Mouse (Mus musculus) MEL-GATA-1-ER (cell line): ENCODE data around the gene Robo1.

ENCODE experiments used
- DNase-seq: peaks from one replicate; pipeline ENCODE4 v3.0.0-alpha.2; 2012; ENCODE audit warnings: low read depth; ENCODE audit errors: extremely low read depth

The Robo1 gene

GRCm38 (mm10) chr16:72678450-72678849 is 370.3 kb downstream of the Robo1 start:
- no peak for DNase-seq

GRCm38 (mm10) chr16:72678947-72679558 is 370.9 kb downstream of the Robo1 start:
- DNase-seq: no peak

DNA sequence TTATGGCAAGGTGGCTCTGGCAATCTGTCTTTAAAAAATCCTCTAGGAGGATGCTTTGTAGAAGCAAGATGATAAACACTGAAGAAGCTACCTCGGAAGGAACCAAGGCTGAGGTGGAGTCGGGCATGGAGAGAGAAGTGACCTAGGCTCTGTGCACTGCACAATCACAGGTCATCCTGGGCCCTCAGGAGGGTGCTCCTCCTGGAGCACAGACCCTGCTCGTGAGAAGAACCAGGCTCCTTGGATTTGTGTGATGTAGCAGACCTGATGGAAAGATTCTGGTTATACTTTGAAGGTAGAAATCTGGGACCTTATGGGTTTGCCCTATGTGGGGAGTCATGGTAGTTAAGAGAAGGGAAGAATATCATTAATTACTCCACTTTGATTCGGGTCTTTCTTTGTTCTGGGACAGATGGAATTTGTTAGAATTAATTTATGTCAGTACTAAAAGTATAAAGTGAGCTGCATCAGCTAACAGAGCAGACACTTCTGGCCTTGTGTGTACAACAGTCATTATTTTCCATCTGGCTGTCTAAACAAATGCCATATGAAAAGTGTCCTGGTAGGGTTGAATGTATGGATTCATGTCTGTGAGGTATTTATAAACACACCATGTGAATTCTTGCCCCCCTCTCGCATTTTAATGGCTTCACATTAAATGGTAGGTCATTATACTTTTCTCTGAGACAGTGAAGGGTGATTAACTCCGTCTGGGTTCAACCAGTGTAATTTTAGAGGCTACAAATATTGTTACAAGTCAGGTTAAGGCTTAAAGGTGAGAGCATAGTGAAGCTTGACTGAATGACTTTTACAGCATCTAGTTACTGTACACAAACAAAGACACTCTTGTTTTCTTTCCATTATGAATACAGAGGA is 377.7 kb downstream of the Robo1 start:
- DNase-seq: no peak

DNA sequence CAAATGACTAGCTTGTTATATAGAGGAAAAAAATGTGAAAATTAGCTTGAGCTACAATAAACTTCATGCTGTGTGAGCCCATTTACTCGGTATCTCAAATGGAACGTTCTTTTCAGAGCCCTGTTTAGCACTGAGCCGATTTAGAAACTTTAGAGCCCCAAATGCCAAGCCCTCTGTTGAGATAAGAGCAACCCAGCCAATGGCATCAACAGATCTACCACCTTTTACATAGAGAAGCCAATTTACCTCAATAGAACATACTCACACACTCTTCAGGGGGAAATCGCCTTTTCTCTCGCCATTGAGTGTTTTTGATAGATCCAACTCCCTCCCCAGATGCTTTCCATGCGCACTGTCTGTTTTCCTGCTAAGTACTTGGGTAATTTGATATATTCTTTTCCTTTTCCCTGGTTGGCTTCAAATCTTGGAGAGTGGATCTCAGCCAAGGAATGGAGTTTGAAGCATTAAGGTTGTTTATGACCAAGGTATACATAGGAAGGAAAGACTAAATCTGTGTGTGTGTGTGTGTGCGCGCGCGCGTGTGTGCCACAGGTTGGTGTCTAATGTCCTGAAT is 378.5 kb downstream of the Robo1 start:
- DNase-seq: no peak

GRCm38 (mm10) chr16:72687651-72688050 is 379.5 kb downstream of the Robo1 start:
- DNase-seq: no peak

- no peak for DNase-seq
Observed at GRCm38 (mm10) chr16:72688185-72688681, 380.1 kb downstream of the Robo1 start.

DNA sequence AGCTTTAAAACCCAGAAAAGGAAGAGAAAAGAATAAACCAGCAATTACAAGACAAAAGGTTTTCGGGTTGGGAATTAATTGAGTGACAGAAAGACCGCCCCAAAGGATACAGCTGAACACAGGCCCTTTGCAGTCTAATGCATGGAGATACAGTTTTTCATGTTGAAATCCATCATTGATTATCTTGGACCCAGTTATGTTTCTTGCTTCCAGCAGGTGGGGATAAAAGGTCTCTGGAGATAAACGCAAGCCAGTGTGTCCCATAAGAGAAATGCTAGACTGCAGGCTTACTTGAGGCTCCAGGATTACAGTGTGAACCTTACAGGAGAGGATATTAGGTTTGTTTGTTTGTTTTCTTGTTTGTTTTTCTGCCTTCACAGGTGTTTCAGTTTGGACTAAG is 383.8 kb downstream of the Robo1 start:
- no peak for DNase-seq

DNA sequence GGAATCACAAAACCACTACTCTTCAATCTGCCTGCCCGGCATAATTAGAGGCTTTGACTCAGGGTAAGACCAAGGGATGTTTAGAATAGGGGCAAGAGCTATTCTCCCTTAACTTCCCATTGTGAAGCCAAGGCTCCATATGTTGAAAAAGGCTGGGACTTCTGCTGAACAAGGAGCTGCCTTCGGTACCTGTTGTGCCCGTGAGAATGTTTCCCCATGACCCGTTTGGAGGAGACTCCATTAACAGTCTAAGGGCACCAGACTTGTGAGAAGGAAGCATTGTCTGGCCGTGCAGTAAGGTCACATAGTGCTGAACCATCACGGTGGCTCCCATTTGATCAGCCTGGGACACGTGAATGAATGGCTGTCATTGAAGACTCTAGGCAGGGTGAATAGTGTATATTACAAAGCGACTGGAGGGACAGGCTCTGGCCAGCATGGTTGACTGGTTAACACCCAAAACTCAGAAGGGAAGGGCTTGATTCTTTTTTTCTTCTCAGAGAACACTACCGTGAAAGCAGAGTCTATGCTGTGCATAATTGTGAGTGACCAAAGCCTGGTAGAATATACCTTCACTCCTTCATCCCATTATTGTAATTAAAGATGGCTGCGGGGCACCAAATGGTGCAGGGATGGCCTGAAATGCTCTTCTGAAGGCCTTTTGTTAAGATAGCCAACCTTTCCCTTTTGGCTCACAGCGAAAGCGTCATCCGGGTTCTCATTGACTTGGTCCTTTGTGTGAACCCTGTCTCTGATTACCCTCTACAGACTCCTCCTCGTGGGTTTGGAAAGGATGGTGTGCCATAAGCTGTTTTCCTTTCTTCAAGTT is 385.6 kb downstream of the Robo1 start:
- DNase-seq: no peak

DNA sequence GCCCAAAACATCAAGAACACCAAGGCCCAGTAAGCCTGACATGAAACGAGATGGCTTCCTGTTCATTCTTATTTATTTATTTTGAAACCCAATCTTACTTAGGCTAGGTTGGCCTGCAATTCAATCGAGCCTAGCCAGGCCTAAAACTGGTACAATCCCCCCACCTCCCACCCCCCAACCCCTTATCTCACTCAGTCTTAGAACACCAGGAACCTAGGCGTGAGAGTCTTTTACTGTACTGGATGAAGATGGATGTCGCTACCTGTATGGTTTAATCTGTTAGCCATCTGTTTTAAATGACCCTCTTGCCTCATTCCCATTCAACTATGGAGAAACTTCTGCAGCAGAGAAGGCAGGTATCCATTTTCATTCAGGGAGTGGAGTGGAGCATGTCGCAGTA is 386.7 kb downstream of the Robo1 start:
- DNase-seq: no peak

DNA sequence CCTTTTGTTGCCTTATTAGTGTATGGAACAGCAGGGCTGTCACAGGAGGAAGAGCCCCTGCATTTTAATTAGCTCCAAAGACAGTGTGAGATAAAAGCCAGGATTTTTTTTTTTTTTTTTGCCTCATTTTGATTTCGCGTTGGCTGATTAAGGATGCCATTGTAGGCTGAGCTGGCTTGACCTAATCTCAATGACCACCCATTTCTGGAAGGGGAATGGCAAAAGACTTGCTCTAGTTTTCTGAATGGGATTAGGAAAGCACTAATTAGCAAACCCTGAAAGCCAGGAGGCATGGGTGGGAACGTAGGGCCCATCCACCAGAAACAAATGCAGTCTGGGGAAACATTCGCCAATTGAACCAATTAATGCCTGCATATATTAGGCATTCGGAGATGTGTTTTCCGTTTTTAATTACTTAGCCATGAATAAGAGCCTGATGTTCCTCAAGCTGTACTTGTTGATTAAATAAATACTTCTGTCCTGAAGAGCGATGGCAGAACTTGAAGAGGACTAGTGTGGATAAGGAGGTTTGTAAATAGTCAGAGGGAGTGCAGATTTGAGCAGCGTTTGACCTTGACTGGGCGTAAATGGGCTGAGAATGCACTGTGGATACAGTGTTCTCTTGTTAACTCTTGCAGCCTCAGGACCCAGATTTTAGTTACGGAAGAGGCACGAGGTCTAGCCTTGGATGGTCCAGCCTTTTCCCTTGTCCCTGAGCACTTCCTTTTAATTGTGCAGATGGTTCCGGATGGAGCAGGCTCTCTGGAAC is 391.3 kb downstream of the Robo1 start:
- no peak for DNase-seq

- DNase-seq: no peak
Observed at GRCm38 (mm10) chr16:72700297-72700696, 392.2 kb downstream of the Robo1 start.

DNA sequence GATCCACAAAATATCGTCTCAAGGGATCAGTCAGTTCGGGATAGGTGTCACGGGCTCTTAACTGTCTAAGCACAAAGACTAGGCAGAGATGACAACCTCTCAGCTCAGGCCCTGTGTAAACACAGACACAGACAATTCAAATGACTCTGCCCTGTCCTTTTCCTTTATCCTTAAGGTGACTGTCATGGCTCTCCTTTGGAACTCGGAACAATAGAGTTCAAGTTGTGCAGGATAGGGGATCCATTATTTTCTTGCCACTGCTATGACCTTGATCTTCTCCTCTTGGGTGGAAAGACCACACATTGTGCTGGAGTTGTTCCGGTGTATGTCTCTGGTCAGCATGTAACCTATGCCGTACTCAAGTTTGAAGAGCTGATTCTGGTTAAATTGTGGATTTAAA is 395.4 kb downstream of the Robo1 start:
- no peak for DNase-seq

GRCm38 (mm10) chr16:72705851-72706250 is 397.7 kb downstream of the Robo1 start:
- DNase-seq: no peak

GRCm38 (mm10) chr16:72708526-72708925 is 400.4 kb downstream of the Robo1 start:
- DNase-seq: no peak

GRCm38 (mm10) chr16:72717118-72717802 is 409.2 kb downstream of the Robo1 start:
- no peak for DNase-seq

GRCm38 (mm10) chr16:72719063-72719462 is 411.0 kb downstream of the Robo1 start:
- DNase-seq: no peak

- no peak for DNase-seq
Observed at GRCm38 (mm10) chr16:72720979-72721378, 412.9 kb downstream of the Robo1 start.

DNA sequence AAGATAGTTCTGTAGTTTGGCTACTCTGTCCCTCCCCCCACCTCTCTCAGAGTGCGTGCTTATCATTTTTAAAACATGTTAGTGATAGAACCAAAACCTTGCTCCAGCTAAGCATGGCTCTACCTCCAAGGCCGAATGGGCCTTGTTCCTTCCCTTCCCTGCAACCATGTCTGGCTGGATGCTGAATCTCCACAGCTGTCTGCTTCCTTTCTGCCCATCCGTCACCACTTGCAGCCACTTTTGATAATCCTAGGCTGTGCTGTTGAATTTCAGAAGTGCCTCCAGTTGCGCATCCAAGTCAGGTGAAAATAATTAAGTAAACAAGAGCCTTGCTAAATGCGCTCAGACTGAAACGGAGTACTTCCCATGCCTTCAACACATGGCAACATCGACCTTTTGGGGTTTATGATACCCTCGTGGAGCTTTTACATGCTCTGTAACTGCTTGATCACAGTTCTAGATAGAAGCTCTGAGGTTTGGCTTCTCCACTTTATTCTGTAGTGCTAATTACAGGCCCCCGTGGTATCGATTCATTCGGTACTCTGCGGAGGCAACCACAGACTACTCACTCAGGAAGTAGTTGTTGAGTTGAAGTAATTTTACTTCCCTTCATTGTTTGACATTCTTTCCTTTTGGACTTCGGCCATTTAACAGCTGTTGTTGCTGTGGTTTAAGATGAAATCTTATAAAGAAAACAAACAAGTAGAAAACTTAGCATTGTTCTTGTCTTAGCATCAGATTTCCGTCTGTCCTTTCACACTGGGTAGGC is 413.8 kb downstream of the Robo1 start:
- DNase-seq: no peak

GRCm38 (mm10) chr16:72734234-72734633 is 426.1 kb downstream of the Robo1 start:
- DNase-seq: no peak
